16 mouse cellular contexts compared by ENCODE assay signal in the genomic region with DNA sequence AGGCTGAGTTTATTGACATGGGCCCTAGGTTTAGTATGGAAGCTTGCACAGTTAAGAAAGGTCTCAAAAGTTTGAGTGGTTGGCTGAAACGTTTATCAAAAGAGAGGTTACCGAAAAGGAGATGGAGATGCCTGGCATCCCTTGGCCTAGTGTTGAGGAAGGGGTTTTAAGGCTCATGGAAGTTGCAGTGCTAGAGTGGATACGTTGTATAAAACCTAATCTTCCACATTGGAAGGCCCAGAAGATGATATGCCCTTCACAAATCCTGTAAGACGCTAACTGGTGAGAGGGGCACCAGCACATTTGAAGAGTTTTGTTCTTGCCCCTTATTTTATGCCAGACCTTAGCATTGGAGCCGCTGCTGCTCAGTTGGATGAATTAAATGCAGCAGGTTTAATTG.
"Had no signal": no experiment of that assay in that cellular context is flagged by ENCODE, and none has a peak within 500 bp of the region (broad histone marks: within the 10 kb centered on the region; RNA-seq: fewer than 3 reads in every experiment).

No protein-coding gene starts in this region.

- H3K4me3 ChIP-seq: neural tube, embryonic 13.5 days; neural tube, embryonic 15.5 days; stomach, embryonic 15.5 days had no signal

- H3K4me2 ChIP-seq: neural tube, embryonic 13.5 days; neural tube, embryonic 15.5 days; stomach, embryonic 15.5 days had no signal

- DNase-seq: retina, postnatal 1 day; right cerebral cortex, adult 18-20 months; right cerebral cortex, postnatal 14 days; right cerebral cortex, postnatal 25 days; right cerebral cortex, postnatal 4 days; spleen, adult 18-20 months; thymus, adult 18-20 months; thymus, adult 2 months; thymus, postnatal 14 days; thymus, postnatal 25 days; thymus, postnatal 36 days; thymus, postnatal 4 days had no signal

- H3K9me3 ChIP-seq: neural tube, embryonic 13.5 days; neural tube, embryonic 15.5 days; stomach, embryonic 15.5 days had no signal

- H3K4me1 ChIP-seq: neural tube, embryonic 13.5 days; neural tube, embryonic 15.5 days; stomach, embryonic 15.5 days had no signal

- H3K36me3 ChIP-seq: neural tube, embryonic 13.5 days; neural tube, embryonic 15.5 days; stomach, embryonic 15.5 days had no signal

- H3K9ac ChIP-seq: neural tube, embryonic 13.5 days; neural tube, embryonic 15.5 days; stomach, embryonic 15.5 days had no signal

- H3K27me3 ChIP-seq: neural tube, embryonic 13.5 days; neural tube, embryonic 15.5 days; stomach, embryonic 15.5 days had no signal

- H3K27ac ChIP-seq: neural tube, embryonic 13.5 days; neural tube, embryonic 15.5 days; stomach, embryonic 15.5 days; stomach, postnatal 0 days had no signal
